In genomic region chr1:36251426-36251825, GRCm38 (mm10) we compare ENCODE assay signal across 16 mouse cellular contexts. TPM values are rescaled to one million over a fixed set of nuclear protein-coding genes. Genes with fewer than 3 reads are reported as not detected.
DNase-seq lines count a peak whose midpoint lies in the region; ATAC-seq and TF ChIP-seq lines count a peak whose summit lies in the region.
"Had no signal": no experiment of that assay in that cellular context is flagged by ENCODE, and none has a peak within 500 bp of the region (broad histone marks: within the 10 kb centered on the region; RNA-seq: fewer than 3 reads in every experiment).

No protein-coding gene starts in this region.

- H3K4me1 ChIP-seq in kidney, embryonic 15.5 days = peaks cover 22% of the 10 kb centered on the region
- 0 out of 2 replicates have a peak, but pooled peaks cover 4% of the 10 kb centered on the region for H3K4me1 ChIP-seq in intestine, postnatal 0 days (replicated peaks; ENCODE audit: control insufficient read depth, insufficient read depth, low read length)

- peak; percentile 22; the same call in 1 of the 2 replicates for TF ChIP-seq CTCF in intestine, postnatal 0 days (IDR thresholded peaks at IDR 0.05; ENCODE audit: low read depth)

- no peak for ATAC-seq in kidney, embryonic 15.5 days (replicated peaks; ENCODE audit: low FRiP score)
- ATAC-seq in intestine, postnatal 0 days = peak; percentile 81
- ATAC-seq: forebrain, embryonic 15.5 days had no signal

- H3K36me3 ChIP-seq in kidney, embryonic 15.5 days = no peaks in the 10 kb centered on the region
- no peaks in the 10 kb centered on the region for H3K36me3 ChIP-seq in intestine, postnatal 0 days (ENCODE audit: control insufficient read depth, insufficient read depth)
- H3K36me3 ChIP-seq: forebrain, embryonic 15.5 days; limb, embryonic 15.5 days had no signal

- no peak overlapping the region for H3K4me3 ChIP-seq in kidney, embryonic 15.5 days (replicated peaks)
- H3K4me3 ChIP-seq in intestine, postnatal 0 days (ENCODE audit: low read depth, low read length) = no peak overlapping the region
- H3K4me3 ChIP-seq: forebrain, embryonic 15.5 days; heart, adult 2 months; layer of hippocampus, adult 2 months; limb, embryonic 15.5 days; megakaryocyte, embryonic 14.5 days had no signal

- H3K27ac ChIP-seq in kidney, embryonic 15.5 days = no peak overlapping the region
- no peak overlapping the region; the same call in 1 of the 2 replicates for H3K27ac ChIP-seq in intestine, postnatal 0 days (ENCODE audit: low read depth, low read length)
- H3K27ac ChIP-seq: forebrain, embryonic 15.5 days; heart, adult 2 months; layer of hippocampus, adult 2 months; limb, embryonic 15.5 days had no signal

- 14% methylated on average over 9 of the region's 9 CpGs for WGBS in kidney, embryonic 15.5 days
- WGBS in intestine, postnatal 0 days = 12% methylated on average over 9 of the region's 9 CpGs

- H3K4me2 ChIP-seq in kidney, embryonic 15.5 days = no peak overlapping the region
- no peak overlapping the region for H3K4me2 ChIP-seq in intestine, postnatal 0 days (replicated peaks; ENCODE audit: low read depth)
- H3K4me2 ChIP-seq: forebrain, embryonic 15.5 days; limb, embryonic 15.5 days had no signal

- H3K9me3 ChIP-seq in kidney, embryonic 15.5 days (replicated peaks) = 0 out of 2 replicates have a peak, but pooled peaks cover 2% of the 10 kb centered on the region
- no peaks in the 10 kb centered on the region for H3K9me3 ChIP-seq in intestine, postnatal 0 days (ENCODE audit: control insufficient read depth)
- H3K9me3 ChIP-seq: forebrain, embryonic 15.5 days; limb, embryonic 15.5 days had no signal

- no peaks in the 10 kb centered on the region for H3K27me3 ChIP-seq in kidney, embryonic 15.5 days
- no peaks in the 10 kb centered on the region for H3K27me3 ChIP-seq in intestine, postnatal 0 days (replicated peaks; ENCODE audit: control insufficient read depth, insufficient read depth, low read length)

- no peak overlapping the region for H3K9ac ChIP-seq in kidney, embryonic 15.5 days
- H3K9ac ChIP-seq in intestine, postnatal 0 days (ENCODE audit: low read depth, low read length) = no peak overlapping the region
- H3K9ac ChIP-seq: forebrain, embryonic 15.5 days; limb, embryonic 15.5 days had no signal

- peak; percentile 35 to 57 for DNase-seq in kidney, postnatal 4 days
- peak; percentile 87 for DNase-seq in ES-CJ7 (ENCODE audit: low read depth, low spot score)
- peak; percentile 89 for DNase-seq in R1 (ENCODE audit: low read depth, low spot score)
- no peak for DNase-seq in urinary bladder, adult 18-20 months (ENCODE audit: low spot score in 2 of 2)
- no peak for DNase-seq in cerebellum, postnatal 25 days
- DNase-seq in Muller cell, postnatal 12 days (ENCODE audit: inconsistent ontology term) = no peak
- DNase-seq: adrenal gland, postnatal 14 days; cerebellum, postnatal 14 days; heart, adult 2 months; spleen, adult 18-20 months had no signal

RNA-seq across cellular contexts. Expression of gene Uggt1, which starts 6.9 kb away (rescaled TPM):
- 56.1 and 59.9 TPM in 2 replicates for polyA plus RNA-seq in kidney, embryonic 15.5 days (2015; fragmentation: Nextera tagmentation; extraction: Ambion mirVana)
- polyA plus RNA-seq in intestine, postnatal 0 days (2015; fragmentation: Nextera tagmentation; extraction: Ambion mirVana) = 21.8 and 22.8 TPM in 2 replicates

RNA-seq across cellular contexts. Expression of gene Neurl3, which starts 23.1 kb away (rescaled TPM):
- 16.6 and 17.7 TPM in 2 replicates for polyA plus RNA-seq in kidney, embryonic 15.5 days (2015; fragmentation: Nextera tagmentation; extraction: Ambion mirVana)
- 15.6 and 15.8 TPM in 2 replicates for polyA plus RNA-seq in intestine, postnatal 0 days (2015; fragmentation: Nextera tagmentation; extraction: Ambion mirVana)

RNA-seq across cellular contexts. Expression of gene Arid5a, which starts 56.1 kb away (rescaled TPM):
- polyA plus RNA-seq in kidney, embryonic 15.5 days (2015; fragmentation: Nextera tagmentation; extraction: Ambion mirVana) = 6.7 and 7.3 TPM in 2 replicates
- 3.6 and 3.7 TPM in 2 replicates for polyA plus RNA-seq in intestine, postnatal 0 days (2015; fragmentation: Nextera tagmentation; extraction: Ambion mirVana)

Comparison
In these comparisons a context has a peak if more than half of its experiments do, and no peak if none do; other contexts are left out.
1. DNase-seq: peak in kidney, postnatal 4 days (2 of 2), ES-CJ7 (single experiment) and R1 (single experiment); none in urinary bladder, adult 18-20 months (0 of 2), cerebellum, postnatal 25 days (0 of 2) and Muller cell, postnatal 12 days (single experiment).